Mouse (Mus musculus) G1E-ER4 (cell line): ENCODE measurements around the gene Pilrb1. TPM values are rescaled to one million over a fixed set of nuclear protein-coding genes. Genes with fewer than 3 reads are reported as not detected.

Source experiments
- GATA1 ChIP-seq: IDR thresholded peaks from one replicate; pipeline ENCODE4 v1.8.0; 2012; ENCODE audit warnings: low read length, inconsistent platforms
- polyA plus RNA-seq: library from polyadenylated mRNA; stranded (reverse); fragments of >175 nt; gene quantifications from 2 replicates; pipeline ENCODE4 v1.2.3, GENCODE M21; 2012

Pilrb1 gene
- polyA plus RNA-seq, 1 experiment, result not detected

GRCm38 (mm10) chr5:137828694-137829093 lies 29.2 kb downstream of the Pilrb1 start:
- no peak for TF ChIP-seq GATA1

- TF ChIP-seq GATA1, result no peak
Observed at GRCm38 (mm10) chr5:137826421-137826820, 31.5 kb downstream of the Pilrb1 start.

- TF ChIP-seq GATA1, result no peak
Observed at GRCm38 (mm10) chr5:137825971-137826370, 31.9 kb downstream of the Pilrb1 start.

DNA sequence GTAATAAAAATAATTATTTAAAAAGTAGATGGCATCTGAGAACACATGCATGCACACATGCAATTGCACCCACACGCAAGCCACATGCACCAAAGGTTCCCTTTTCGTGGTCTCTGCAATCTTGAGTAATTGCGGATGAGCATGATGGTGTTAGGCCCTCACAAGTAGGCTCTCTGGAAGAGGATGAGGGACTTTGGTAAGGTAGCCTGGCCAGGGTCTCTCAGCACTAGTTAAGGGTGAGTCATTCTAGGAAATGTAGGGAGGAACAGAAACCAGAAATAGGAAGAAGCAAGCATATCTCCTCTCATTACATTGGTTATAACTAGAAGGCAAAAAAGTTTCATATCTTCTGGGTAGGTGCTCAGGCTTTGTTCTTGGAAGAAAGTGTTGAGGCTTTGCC lies 32.9 kb downstream of the Pilrb1 start:
- no peak for TF ChIP-seq GATA1

GRCm38 (mm10) chr5:137823455-137824045 lies 34.4 kb downstream of the Pilrb1 start:
- TF ChIP-seq GATA1, result no peak

GRCm38 (mm10) chr5:137822602-137823001 lies 35.3 kb downstream of the Pilrb1 start:
- no peak for TF ChIP-seq GATA1

DNA sequence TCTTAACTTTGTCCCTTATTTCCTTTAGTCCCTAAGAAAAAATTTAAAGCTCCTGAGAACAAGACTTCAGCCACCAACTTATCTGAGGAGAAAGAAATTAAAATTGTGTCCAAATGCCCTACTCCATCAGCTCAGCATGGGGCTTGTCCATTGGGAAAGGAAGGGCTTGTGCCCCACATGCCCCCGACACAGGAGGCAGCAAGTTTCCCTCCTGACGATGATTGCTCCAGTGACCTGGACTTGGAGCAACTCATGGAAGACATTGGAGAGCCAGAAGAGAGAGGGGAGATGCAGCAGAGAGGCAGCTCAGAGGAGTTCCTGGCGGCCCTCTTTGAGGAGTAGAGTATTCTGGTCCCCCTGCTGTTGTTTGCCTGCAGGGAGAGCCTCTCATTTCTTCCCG lies 35.8 kb downstream of the Pilrb1 start:
- TF ChIP-seq GATA1, result no peak

- no peak for TF ChIP-seq GATA1
Observed at GRCm38 (mm10) chr5:137817466-137818222, 40.3 kb downstream of the Pilrb1 start.

DNA sequence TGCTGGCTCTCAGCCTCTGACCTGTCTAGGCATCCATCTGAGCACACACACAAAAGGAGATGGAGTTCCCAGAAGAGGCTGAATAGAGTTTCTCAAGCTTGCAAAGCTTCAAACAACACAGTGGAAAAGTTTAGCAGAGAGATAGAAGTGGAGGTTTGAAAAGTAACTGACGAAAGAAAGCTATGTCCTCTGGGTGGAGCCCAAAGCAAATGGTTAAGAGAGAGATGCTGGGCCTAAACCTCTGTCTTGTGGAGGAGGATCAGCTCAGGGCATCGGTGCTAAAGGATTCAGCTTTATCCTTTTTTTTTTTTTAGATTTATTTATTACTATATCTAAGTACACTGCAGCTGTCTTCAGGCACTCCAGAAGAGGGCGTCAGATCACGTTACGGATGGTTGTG lies 49.6 kb downstream of the Pilrb1 start:
- no peak for TF ChIP-seq GATA1

DNA sequence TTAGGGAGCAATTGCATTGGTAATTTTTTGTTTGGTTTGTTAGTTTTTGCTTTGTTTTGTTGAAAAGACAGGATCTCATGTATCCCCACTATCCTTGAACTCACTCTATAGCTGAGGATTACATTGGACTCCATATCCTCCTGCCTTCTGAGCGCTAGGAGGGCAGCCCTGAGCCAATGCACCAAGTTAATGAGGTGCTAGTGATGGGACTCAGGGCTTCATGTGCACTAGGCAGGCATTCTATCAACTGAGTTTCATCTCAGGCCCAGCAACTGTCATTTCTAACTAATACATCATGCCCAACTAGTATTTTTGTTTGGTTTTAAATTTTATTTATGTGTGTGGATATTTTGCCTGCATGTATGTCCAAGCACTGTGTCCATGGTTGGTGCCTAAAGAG lies 51.7 kb downstream of the Pilrb1 start:
- TF ChIP-seq GATA1, result no peak

Other genes with a start within 250 kb of the Pilrb1 start
- 0.11 and 0.23 TPM in 2 replicates for gene Pcolce, start 244.3 kb downstream of the Pilrb1 start, polyA plus RNA-seq
- gene Fbxo24, start 229.1 kb downstream of the Pilrb1 start, polyA plus RNA-seq, result 0.05 TPM in 1 of 2 replicates, not detected in the other
- 176 and 198 TPM in 2 replicates for gene Lrch4, start 229.0 kb downstream of the Pilrb1 start, polyA plus RNA-seq
- gene Gm20605, start 228.9 kb downstream of the Pilrb1 start, polyA plus RNA-seq, result 8.9 and 10.7 TPM in 2 replicates
- 28.9 and 39.0 TPM in 2 replicates for gene Sap25, start 216.8 kb downstream of the Pilrb1 start, polyA plus RNA-seq
- gene Irs3, start 212.4 kb downstream of the Pilrb1 start, polyA plus RNA-seq, result 0.04 TPM in 2 replicates
- gene Agfg2, start 173.4 kb downstream of the Pilrb1 start, polyA plus RNA-seq, result 108 and 112 TPM in 2 replicates
- gene Nyap1, start 116.5 kb downstream of the Pilrb1 start, polyA plus RNA-seq, result 0.76 and 1.4 TPM in 2 replicates
- 440 and 451 TPM in 2 replicates for gene Tsc22d4, start 112.4 kb downstream of the Pilrb1 start, polyA plus RNA-seq
- 111 and 138 TPM in 2 replicates for gene Ppp1r35, start 79.3 kb downstream of the Pilrb1 start, polyA plus RNA-seq
- 154 and 190 TPM in 2 replicates for gene Mepce, start 70.5 kb downstream of the Pilrb1 start, polyA plus RNA-seq
- gene Zcwpw1, start 70.3 kb downstream of the Pilrb1 start, polyA plus RNA-seq, result 0.21 and 0.46 TPM in 2 replicates
- gene Pilra, start 21.8 kb downstream of the Pilrb1 start, polyA plus RNA-seq, result not detected in 2 replicates
- 0.26 TPM in 1 of 2 replicates, not detected in the other for gene Pilrb2, start 13.7 kb upstream of the Pilrb1 start, polyA plus RNA-seq
- not detected in 2 replicates for gene Cyp3a13, start 63.5 kb upstream of the Pilrb1 start, polyA plus RNA-seq
- gene Gjc3, start 105.0 kb upstream of the Pilrb1 start, polyA plus RNA-seq, result not detected in 2 replicates
- not detected in 2 replicates for gene Azgp1, start 123.4 kb upstream of the Pilrb1 start, polyA plus RNA-seq
- gene Smok3a, start 163.2 kb upstream of the Pilrb1 start, polyA plus RNA-seq, result not detected in 2 replicates
- not detected in 2 replicates for gene Smok3b, start 163.3 kb upstream of the Pilrb1 start, polyA plus RNA-seq
- gene Smok3c, start 195.1 kb upstream of the Pilrb1 start, polyA plus RNA-seq, result not detected in 2 replicates
- gene Zkscan1, start 227.0 kb upstream of the Pilrb1 start, polyA plus RNA-seq, result 2.0 and 2.2 TPM in 2 replicates